8 mouse cellular contexts compared by ENCODE assay signal in the genomic region with DNA sequence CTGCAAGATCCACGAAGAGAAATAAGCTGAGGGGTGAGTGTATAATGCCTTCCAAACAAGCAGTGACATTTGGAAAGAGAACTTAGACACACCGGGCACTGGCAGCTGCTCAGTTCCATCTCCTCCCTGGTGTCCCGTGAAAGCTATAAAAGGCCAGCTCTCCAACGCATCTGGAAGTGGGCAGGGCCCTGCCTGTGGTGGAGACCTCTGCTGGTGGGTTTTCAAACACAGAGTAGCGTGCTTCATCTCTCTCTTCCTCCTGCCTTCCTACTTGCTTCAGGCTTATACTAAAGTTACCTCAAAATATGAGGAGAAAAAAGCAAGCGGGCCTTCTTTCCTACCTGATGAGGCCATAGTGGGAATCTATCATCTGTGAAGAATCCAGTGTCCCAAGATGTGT.
DNase-seq lines count a peak whose midpoint lies in the region; ATAC-seq lines count a peak whose summit lies in the region.

No protein-coding gene starts in this region.

- no peaks in the 10 kb centered on the region for H3K36me3 ChIP-seq in neural tube, embryonic 11.5 days (ENCODE audit: control insufficient read depth, insufficient read depth, low read length)
- H3K36me3 ChIP-seq in neural tube, embryonic 15.5 days, result no peaks in the 10 kb centered on the region
- no peaks in the 10 kb centered on the region for H3K36me3 ChIP-seq in forebrain, embryonic 13.5 days (ENCODE audit: poor library complexity, severe bottlenecking)

- WGBS in neural tube, embryonic 11.5 days, result 43% methylated on average over 6 of the region's 6 CpGs
- WGBS in neural tube, embryonic 15.5 days, result 35% methylated on average over 6 of the region's 6 CpGs
- 49% methylated on average over 6 of the region's 6 CpGs for WGBS in forebrain, embryonic 13.5 days

- intact Hi-C loops in gastrocnemius, postnatal 14 days (cut with DNase I; ENCODE audit: low total_unique reads), result loop anchor here (10.0 kb wide), 1 partner anchor 224 kb away; no protein-coding TSS in a partner anchor
- intact Hi-C loops in left cerebral cortex, postnatal 4 days (cut with DNase I), result no loop called here

- ATAC-seq in neural tube, embryonic 11.5 days (ENCODE audit: insufficient read depth, low FRiP score, low TSS enrichment), result no peak
- no peak for ATAC-seq in neural tube, embryonic 15.5 days (ENCODE audit: low FRiP score)
- no peak for ATAC-seq in forebrain, embryonic 13.5 days

- H3K9me3 ChIP-seq in neural tube, embryonic 11.5 days (ENCODE audit: control insufficient read depth, low read length), result no peaks in the 10 kb centered on the region
- no peaks in the 10 kb centered on the region for H3K9me3 ChIP-seq in neural tube, embryonic 15.5 days (replicated peaks)
- no peaks in the 10 kb centered on the region for H3K9me3 ChIP-seq in forebrain, embryonic 13.5 days (replicated peaks)

- no peak overlapping the region for H3K4me2 ChIP-seq in neural tube, embryonic 11.5 days (ENCODE audit: low read depth)
- no peak overlapping the region for H3K4me2 ChIP-seq in neural tube, embryonic 15.5 days
- no peak overlapping the region for H3K4me2 ChIP-seq in forebrain, embryonic 13.5 days

- H3K9ac ChIP-seq in neural tube, embryonic 11.5 days (ENCODE audit: low read length), result no peak overlapping the region
- no peak overlapping the region for H3K9ac ChIP-seq in neural tube, embryonic 15.5 days (replicated peaks)
- no peak overlapping the region for H3K9ac ChIP-seq in forebrain, embryonic 13.5 days

- H3K27ac ChIP-seq in neural tube, embryonic 11.5 days (ENCODE audit: low read depth, low read length), result no peak overlapping the region
- no peak overlapping the region for H3K27ac ChIP-seq in neural tube, embryonic 15.5 days (replicated peaks)
- H3K27ac ChIP-seq in forebrain, embryonic 13.5 days, result no peak overlapping the region

- DNase-seq in neural tube, embryonic 11.5 days (ENCODE audit: low spot score), result peak; percentile 19
- DNase-seq in adrenal gland, postnatal 36 days, result peak; percentile 31 to 46
- DNase-seq in gastrocnemius, postnatal 14 days, result peak; percentile 64
- DNase-seq in kidney, postnatal 14 days, result peak; percentile 43
- DNase-seq in left cerebral cortex, postnatal 4 days, result no peak
- DNase-seq in left cerebral cortex, adult 9 months (ENCODE audit: low spot score in 2 of 2), result no peak

- H3K4me3 ChIP-seq in neural tube, embryonic 11.5 days (ENCODE audit: low read depth, low read length), result no peak overlapping the region
- no peak overlapping the region for H3K4me3 ChIP-seq in neural tube, embryonic 15.5 days (replicated peaks)
- H3K4me3 ChIP-seq in forebrain, embryonic 13.5 days, result no peak overlapping the region

- no peaks in the 10 kb centered on the region for H3K27me3 ChIP-seq in neural tube, embryonic 11.5 days (ENCODE audit: control insufficient read depth, insufficient read depth, low read length)
- no peaks in the 10 kb centered on the region for H3K27me3 ChIP-seq in neural tube, embryonic 15.5 days (replicated peaks)
- H3K27me3 ChIP-seq in forebrain, embryonic 13.5 days, result no peaks in the 10 kb centered on the region

- H3K4me1 ChIP-seq in neural tube, embryonic 11.5 days (ENCODE audit: control insufficient read depth, insufficient read depth, low read length), result peaks cover 6% of the 10 kb centered on the region; the same call in 1 of the 2 replicates
- H3K4me1 ChIP-seq in neural tube, embryonic 15.5 days, result peaks cover 15% of the 10 kb centered on the region
- H3K4me1 ChIP-seq in forebrain, embryonic 13.5 days, result no peaks in the 10 kb centered on the region

Comparison
In these comparisons a context has a peak if more than half of its experiments do, and no peak if none do; other contexts are left out.
1. DNase-seq: peak in neural tube, embryonic 11.5 days (single experiment), adrenal gland, postnatal 36 days (2 of 2), gastrocnemius, postnatal 14 days (single experiment) and kidney, postnatal 14 days (single experiment); none in left cerebral cortex, postnatal 4 days (single experiment) and left cerebral cortex, adult 9 months (0 of 2).